In the genomic region with DNA sequence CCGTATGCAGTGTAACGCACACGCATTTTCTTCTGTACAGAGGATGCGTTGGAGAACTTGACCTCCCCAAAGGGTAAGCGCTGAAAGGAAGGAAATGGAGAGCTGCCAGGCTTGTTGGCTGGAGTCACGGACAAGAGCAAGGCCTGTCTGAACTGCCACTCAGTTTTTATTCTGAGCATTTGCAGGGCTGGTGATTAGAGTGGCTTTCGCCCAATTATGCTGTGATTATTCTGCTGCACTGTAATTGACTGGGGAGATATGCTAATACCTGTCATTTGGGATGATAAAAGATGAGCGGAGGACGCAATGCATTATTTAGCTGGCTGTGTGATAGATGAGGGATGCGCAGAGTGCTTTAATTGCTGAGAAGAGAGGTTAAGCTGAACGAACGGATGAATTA, we compare ENCODE assay signal across 11 mouse cellular contexts.
DNase-seq lines count a peak whose midpoint lies in the region; ATAC-seq and TF ChIP-seq lines count a peak whose summit lies in the region.
"Had no signal": no experiment of that assay in that cellular context is flagged by ENCODE, and none has a peak within 500 bp of the region (broad histone marks: within the 10 kb centered on the region; RNA-seq: fewer than 3 reads in every experiment).

No protein-coding gene starts in this region.

- H3K27ac ChIP-seq in layer of hippocampus, adult 2 months: peak overlapping the region; percentile 76
- H3K27ac ChIP-seq in midbrain, embryonic 16.5 days (ENCODE audit: low read length): peak overlapping the region; percentile 77
- H3K27ac ChIP-seq in intestine, postnatal 0 days (ENCODE audit: low read depth, low read length): no peak overlapping the region
- H3K27ac ChIP-seq in left cerebral cortex, adult 2 months: no peak overlapping the region
- H3K27ac ChIP-seq: embryonic facial prominence, embryonic 13.5 days; limb, embryonic 15.5 days had no signal

- no peak for DNase-seq in layer of hippocampus, adult 2 months (ENCODE audit: low spot score in 2 of 2)
- no peak for DNase-seq in layer of hippocampus, adult 18-20 months (ENCODE audit: low spot score in 2 of 2)
- DNase-seq in heart, adult 9 months (ENCODE audit: low spot score in 2 of 2): peak; percentile 46 to 64
- no peak for DNase-seq in natural killer cell, adult 2 months (ENCODE audit: low spot score in 2 of 2)
- DNase-seq in left cerebral cortex, adult 2 months (ENCODE audit: extremely low spot score in 1 of 2, low spot score in 2 of 2): no peak

- peak; percentile 50; the same call in 1 of the 2 replicates for ATAC-seq in cerebellum, adult (ENCODE audit: insufficient number of reproducible peaks, low FRiP score, low TSS enrichment)
- peak; percentile 79 for ATAC-seq in midbrain, embryonic 16.5 days
- no peak for ATAC-seq in intestine, postnatal 0 days

- H3K4me3 ChIP-seq in layer of hippocampus, adult 2 months: no peak overlapping the region
- H3K4me3 ChIP-seq in midbrain, embryonic 16.5 days (ENCODE audit: low read depth, low read length): no peak overlapping the region
- H3K4me3 ChIP-seq in intestine, postnatal 0 days (ENCODE audit: low read depth, low read length): no peak overlapping the region
- no peak overlapping the region for H3K4me3 ChIP-seq in left cerebral cortex, adult 2 months
- H3K4me3 ChIP-seq: embryonic facial prominence, embryonic 13.5 days; limb, embryonic 15.5 days had no signal

- H3K9me3 ChIP-seq in midbrain, embryonic 16.5 days (replicated peaks; ENCODE audit: control insufficient read depth, low read length, poor library complexity, severe bottlenecking): no peaks in the 10 kb centered on the region
- H3K9me3 ChIP-seq in intestine, postnatal 0 days (ENCODE audit: control insufficient read depth): no peaks in the 10 kb centered on the region
- H3K9me3 ChIP-seq: embryonic facial prominence, embryonic 13.5 days; G1E; limb, embryonic 15.5 days had no signal

- no peaks in the 10 kb centered on the region for H3K27me3 ChIP-seq in midbrain, embryonic 16.5 days (ENCODE audit: control insufficient read depth, insufficient read depth, low read depth, low read length)
- H3K27me3 ChIP-seq in intestine, postnatal 0 days (replicated peaks; ENCODE audit: control insufficient read depth, insufficient read depth, low read length): no peaks in the 10 kb centered on the region
- H3K27me3 ChIP-seq: embryonic facial prominence, embryonic 13.5 days; limb, embryonic 15.5 days had no signal

- H3K4me1 ChIP-seq in midbrain, embryonic 16.5 days (ENCODE audit: control insufficient read depth, insufficient read depth, low read length): peaks cover 43% of the 10 kb centered on the region
- 0 out of 2 replicates have a peak, but pooled peaks cover 11% of the 10 kb centered on the region for H3K4me1 ChIP-seq in intestine, postnatal 0 days (replicated peaks; ENCODE audit: control insufficient read depth, insufficient read depth, low read length)

- no peaks in the 10 kb centered on the region for H3K36me3 ChIP-seq in midbrain, embryonic 16.5 days (ENCODE audit: control insufficient read depth, insufficient read depth, low read length)
- H3K36me3 ChIP-seq in intestine, postnatal 0 days (ENCODE audit: control insufficient read depth, insufficient read depth): no peaks in the 10 kb centered on the region; the same call in 1 of the 2 replicates
- H3K36me3 ChIP-seq: embryonic facial prominence, embryonic 13.5 days; limb, embryonic 15.5 days had no signal

- intact Hi-C loops in left cerebral cortex, adult 2 months (cut with DNase I): no loop called here

- no peak overlapping the region for H3K9ac ChIP-seq in midbrain, embryonic 16.5 days (ENCODE audit: low read depth, low read length)
- H3K9ac ChIP-seq in intestine, postnatal 0 days (ENCODE audit: low read depth, low read length): no peak overlapping the region
- H3K9ac ChIP-seq: embryonic facial prominence, embryonic 13.5 days; limb, embryonic 15.5 days had no signal

- 15% methylated on average over 12 of the region's 12 CpGs for WGBS in midbrain, embryonic 16.5 days
- 67% methylated on average over 12 of the region's 12 CpGs for WGBS in intestine, postnatal 0 days

- no peak for TF ChIP-seq CTCF in layer of hippocampus, adult 2 months (conservative IDR thresholded peaks at IDR 0.05)
- no peak for TF ChIP-seq CTCF in intestine, postnatal 0 days (IDR thresholded peaks at IDR 0.05; ENCODE audit: low read depth)
- TF ChIP-seq CTCF in left cerebral cortex, adult 2 months (IDR thresholded peaks at IDR 0.05): no peak

- no peak overlapping the region for H3K4me2 ChIP-seq in midbrain, embryonic 16.5 days (ENCODE audit: low read length)
- H3K4me2 ChIP-seq in intestine, postnatal 0 days (replicated peaks; ENCODE audit: low read depth): no peak overlapping the region
- H3K4me2 ChIP-seq: embryonic facial prominence, embryonic 13.5 days; limb, embryonic 15.5 days had no signal

Comparison
In these comparisons a context has a peak if more than half of its experiments do, and no peak if none do; other contexts are left out.
1. DNase-seq: peak in heart, adult 9 months (2 of 2); none in layer of hippocampus, adult 2 months (0 of 2), layer of hippocampus, adult 18-20 months (0 of 2), natural killer cell, adult 2 months (0 of 2) and left cerebral cortex, adult 2 months (0 of 2).
2. H3K27ac ChIP-seq: peak in layer of hippocampus, adult 2 months (single experiment) and midbrain, embryonic 16.5 days (single experiment); none in intestine, postnatal 0 days (single experiment) and left cerebral cortex, adult 2 months (single experiment).